Mouse (Mus musculus) megakaryocyte, embryonic 14.5 days (primary cell): ENCODE results near the gene B4galt5.

Experiments used
- FLI1 ChIP-seq: IDR thresholded peaks from 2 replicates; pipeline ENCODE4 v1.6.1; 2012; ENCODE audit warnings: low read length, inconsistent platforms, mixed read lengths
- GATA1 ChIP-seq: IDR thresholded peaks from 3 replicates; pipeline ENCODE4 v1.6.1; 2012; ENCODE audit warnings: mixed read lengths, low read length, inconsistent platforms, borderline replicate concordance

DNA sequence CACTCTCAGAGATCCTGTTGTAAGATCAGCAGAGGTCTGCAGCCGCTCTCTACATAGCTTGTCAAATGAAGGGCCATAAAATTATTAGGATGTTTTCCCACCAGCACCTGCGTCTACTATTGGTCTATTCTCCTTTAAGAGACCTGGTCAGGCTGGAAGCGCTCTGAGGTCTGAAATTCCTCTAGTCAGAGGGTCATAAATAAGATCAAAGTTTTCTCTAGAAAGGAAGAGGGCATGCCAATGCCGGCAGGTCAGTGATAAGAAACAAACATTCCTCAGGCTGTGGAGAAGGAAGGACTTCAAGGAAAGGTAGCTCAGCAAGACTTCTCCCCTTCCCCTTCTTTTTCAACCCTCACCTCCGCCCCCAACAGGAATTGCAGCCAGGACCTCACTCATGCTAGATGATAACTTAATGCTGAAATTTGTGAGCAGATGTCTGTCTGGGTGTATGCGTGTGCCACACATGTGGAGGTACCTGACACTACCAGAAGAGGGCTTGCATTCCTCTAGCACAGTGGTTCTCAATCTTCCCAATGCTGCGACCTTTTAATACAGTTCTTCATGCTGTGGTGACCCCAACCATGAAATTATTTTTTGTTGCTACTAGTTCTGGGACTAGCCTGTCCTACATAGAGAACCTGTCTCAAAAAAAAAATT, 3.3 kb downstream of the B4galt5 start:
- TF ChIP-seq GATA1 (no peak), FLI1 (no peak)
